Mouse (Mus musculus) G1E (cell line): ENCODE measurements around the gene Gm33543. TPM values are rescaled to one million over a fixed set of nuclear protein-coding genes. Genes with fewer than 3 reads are reported as not detected.

Experiments used
- ATAC-seq: 2 replicates; pipeline ENCODE4 v1.8.0; 2016; ENCODE audit warnings: mild to moderate bottlenecking; ENCODE audit not compliant: insufficient number of reproducible peaks, poor library complexity, low FRiP score, severe bottlenecking; ENCODE audit errors: extremely low read depth
- DNase-seq: peaks from one replicate; pipeline ENCODE4 v3.0.0; 2012; ENCODE audit warnings: low spot score
- H3K27me3 ChIP-seq: 2 replicates; pipeline ENCODE4 v1.6.1; 2012; ENCODE audit warnings: mild to moderate bottlenecking, low read length, inconsistent platforms; ENCODE audit not compliant: insufficient read depth
- H3K36me3 ChIP-seq: replicated peaks from 2 replicates; pipeline ENCODE3; 2012; ENCODE audit warnings: mild to moderate bottlenecking, inconsistent platforms
- H3K4me1 ChIP-seq: 2 replicates; pipeline ENCODE4 v1.6.1; 2012; ENCODE audit warnings: low read depth, low read length, inconsistent platforms, mixed read lengths; ENCODE audit not compliant: insufficient read depth
- H3K4me3 ChIP-seq: 2 replicates; pipeline ENCODE4 v1.5.1; 2012; ENCODE audit warnings: low read depth, mild to moderate bottlenecking, inconsistent platforms, low read length, moderate library complexity, mixed read lengths
- H3K9me3 ChIP-seq: replicated peaks from 2 replicates; pipeline ENCODE4 v1.6.1; 2012; ENCODE audit warnings: inconsistent platforms
- CTCF ChIP-seq: IDR thresholded peaks from 2 replicates; pipeline ENCODE4 v1.5.1; 2012; ENCODE audit warnings: low read depth, low read length, inconsistent platforms, mixed read lengths
- GATA1 ChIP-seq: IDR thresholded peaks from 2 replicates; pipeline ENCODE4 v1.6.1; 2012; ENCODE audit warnings: borderline replicate concordance, low read length, inconsistent platforms, mixed read lengths
- GATA2 ChIP-seq: IDR thresholded peaks from 2 replicates; pipeline ENCODE4 v1.6.1; 2012; ENCODE audit warnings: low read depth, low read length, inconsistent platforms, borderline replicate concordance
- POLR2AphosphoS5 ChIP-seq: IDR thresholded peaks from 2 replicates; pipeline ENCODE4 v1.6.1; 2012; ENCODE audit warnings: low read depth, low read length, inconsistent platforms; ENCODE audit not compliant: insufficient replicate concordance
- TAL1 ChIP-seq: conservative IDR thresholded peaks from 2 replicates; pipeline ENCODE4 v1.6.1; 2012; ENCODE audit warnings: low read depth, low read length, inconsistent platforms, mixed read lengths
- polyA plus RNA-seq: library from polyadenylated mRNA; stranded (reverse); fragments of >175 nt; gene quantifications from 2 replicates; pipeline ENCODE4 v1.2.3, GENCODE M21; 2012
- total RNA-seq, 2 experiments: library from RNA; stranded (forward) in 1 of 2; stranded (reverse) in 1 of 2; fragments of 200-1000 nt in 1 of 2; fragments of >200 nt in 1 of 2; fragmentation: Nextera tagmentation in 1 of 2; gene quantifications; 2 replicates each; pipeline ENCODE4 v1.2.3; 2014 to 2017

Gene Gm33543
- total RNA-seq (2014; fragmentation: Nextera tagmentation) (not detected in 2 replicates), total RNA-seq (2017) (0.16 and 0.17 TPM in 2 replicates), polyA plus RNA-seq (not detected in 2 replicates)

DNA sequence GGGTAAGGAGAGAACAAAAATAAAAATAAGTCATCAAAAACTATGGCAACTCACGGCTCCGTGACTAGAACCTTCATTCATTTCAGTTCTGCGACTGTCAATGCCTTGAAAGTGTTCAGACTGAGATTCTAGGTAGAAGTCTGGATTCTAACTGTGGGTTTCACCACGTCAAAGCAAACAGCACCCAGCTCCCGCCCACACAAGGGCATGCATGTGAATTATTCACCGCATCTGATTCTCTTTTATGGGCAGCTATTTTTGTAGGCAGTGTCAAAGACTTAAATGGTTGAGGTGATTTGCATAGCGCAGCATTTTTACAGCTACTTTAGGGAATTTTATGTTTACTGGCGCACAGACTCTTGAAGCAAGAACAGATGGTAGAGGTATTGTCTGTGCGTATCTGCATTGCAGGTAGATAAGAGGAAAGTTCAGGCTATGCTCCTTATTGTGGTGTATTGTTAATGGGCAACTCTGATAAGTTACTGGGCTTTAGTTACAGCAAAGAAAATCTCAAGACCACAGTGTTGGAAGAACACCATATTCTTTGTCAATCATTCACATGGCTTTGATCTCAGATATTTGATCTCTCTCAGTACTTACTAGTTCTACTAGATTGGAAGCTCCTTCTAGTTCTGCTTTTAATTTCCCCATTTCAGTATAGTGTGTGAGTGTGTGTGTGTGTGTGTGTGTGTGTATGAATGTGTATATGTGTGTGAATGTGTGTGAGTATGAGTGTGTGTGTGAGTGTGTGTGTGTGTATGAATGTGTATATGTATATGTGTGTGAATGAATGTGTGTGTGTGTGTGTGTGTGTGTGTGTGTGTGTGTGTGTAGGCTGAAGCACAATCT, at the start of gene Gm33543:
Gene Gm33543 (minus strand): TSS at position 142 of the 849 bp plus-strand sequence.
- no peak for TF ChIP-seq CTCF
- no peak for TF ChIP-seq TAL1
- TF ChIP-seq GATA1 = no peak
- no peak for TF ChIP-seq POLR2AphosphoS5
- TF ChIP-seq GATA2 = no peak
- Histone ChIP-seq H3K4me3 (no peak within 1 kb of the TSS), H3K9me3 (no peaks in the 10 kb centered on the region), H3K4me1 (no peaks in the 10 kb centered on the region), H3K36me3 (no peaks in the 10 kb centered on the region), H3K27me3 (no peaks in the 10 kb centered on the region)
- ATAC-seq (no peak), DNase-seq (no peak)

- DNase-seq = no peak
- Histone ChIP-seq H3K36me3 (no peaks in the 10 kb centered on the region), H3K4me1 (0 out of 2 replicates have a peak, but pooled peaks cover 6% of the 10 kb centered on the region), H3K4me3 (no peak overlapping the region), H3K9me3 (no peaks in the 10 kb centered on the region), H3K27me3 (peaks cover 5% of the 10 kb centered on the region; the same call in 1 of the 2 replicates)
- no peak for ATAC-seq
- TF ChIP-seq POLR2AphosphoS5 (no peak), GATA2 (no peak), CTCF (no peak), GATA1 (no peak), TAL1 (no peak)
Measured at GRCm38 (mm10) chr10:95892132-95892531, 49.4 kb upstream of the Gm33543 start.

GRCm38 (mm10) chr10:95891214-95891960, 48.7 kb upstream of the Gm33543 start:
- no peak for DNase-seq
- no peak for ATAC-seq
- Histone ChIP-seq H3K4me1 (0 out of 2 replicates have a peak, but pooled peaks cover 6% of the 10 kb centered on the region), H3K36me3 (no peaks in the 10 kb centered on the region), H3K9me3 (no peaks in the 10 kb centered on the region), H3K27me3 (peaks cover 5% of the 10 kb centered on the region; the same call in 1 of the 2 replicates), H3K4me3 (no peak overlapping the region)
- no peak for TF ChIP-seq GATA2
- no peak for TF ChIP-seq POLR2AphosphoS5
- TF ChIP-seq GATA1 = no peak
- no peak for TF ChIP-seq CTCF
- TF ChIP-seq TAL1 = no peak

- peaks cover 3% of the 10 kb centered on the region for H3K4me1 ChIP-seq
- H3K36me3 ChIP-seq = no peaks in the 10 kb centered on the region
- DNase-seq = no peak
- H3K27me3 ChIP-seq = 0 out of 2 replicates have a peak, but pooled peaks cover 3% of the 10 kb centered on the region
- H3K9me3 ChIP-seq = no peaks in the 10 kb centered on the region
- ATAC-seq = no peak
- H3K4me3 ChIP-seq = no peak overlapping the region
- no peak for TF ChIP-seq CTCF
- no peak for TF ChIP-seq POLR2AphosphoS5
- TF ChIP-seq TAL1 = no peak
- no peak for TF ChIP-seq GATA1
Measured at GRCm38 (mm10) chr10:95883761-95884517, 41.2 kb upstream of the Gm33543 start.

DNA sequence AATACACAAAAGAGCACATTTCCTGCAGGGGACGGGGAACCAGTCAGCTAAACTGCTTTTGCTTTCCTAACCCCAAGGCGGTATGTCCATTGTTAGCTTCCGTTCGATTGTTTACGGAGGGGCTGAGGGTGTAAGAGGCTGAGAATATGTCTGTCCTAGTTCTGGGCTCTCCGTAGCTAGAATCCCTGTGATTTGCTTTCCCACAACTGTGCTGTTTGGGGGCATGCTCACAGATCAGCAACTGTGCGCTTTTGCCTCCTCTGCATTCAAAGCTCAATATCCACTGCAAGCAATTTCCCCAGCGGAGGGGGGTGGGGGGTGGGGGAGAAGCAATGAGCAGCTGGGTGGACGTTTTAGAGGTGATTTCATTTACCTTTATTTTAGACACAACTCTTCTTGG, 39.3 kb upstream of the Gm33543 start:
- no peak for TF ChIP-seq POLR2AphosphoS5
- 0 out of 2 replicates have a peak, but pooled peaks cover 3% of the 10 kb centered on the region for H3K27me3 ChIP-seq
- ATAC-seq (no peak), DNase-seq (no peak)
- no peaks in the 10 kb centered on the region for H3K36me3 ChIP-seq
- H3K4me1 ChIP-seq = peaks cover 3% of the 10 kb centered on the region
- H3K9me3 ChIP-seq = no peaks in the 10 kb centered on the region
- no peak overlapping the region for H3K4me3 ChIP-seq
